Mouse (Mus musculus): ENCODE data around the gene Zfp558. TPM values are rescaled to one million over a fixed set of nuclear protein-coding genes. Genes with fewer than 3 reads are reported as not detected.
"Not testable (repeated sequence)": the region's sequence is repeated elsewhere in the genome, so short reads cannot be mapped to it uniquely, and the experiment has no call there.

Zfp558 gene
- 0.66 and 0.83 TPM in 2 replicates for polyA plus RNA-seq (2015; fragmentation: Nextera tagmentation; extraction: Ambion mirVana)

- Histone ChIP-seq H3K4me2 (no peak within 1 kb of the TSS), H3K4me1 (replicated peaks) (peaks cover 5% of the 10 kb centered on the region), H3K27me3 (no peaks in the 10 kb centered on the region), H3K36me3 (no peaks in the 10 kb centered on the region), H3K4me3 (replicated peaks) (no peak within 1 kb of the TSS), H3K27ac (no peak within 1 kb of the TSS), H3K9me3 (replicated peaks) (no peaks in the 10 kb centered on the region), H3K9ac (no peak within 1 kb of the TSS)
- ATAC-seq (ENCODE audit: low read depth) (no peak), DNase-seq (no peak)
- WGBS (ENCODE audit: insufficient replicate concordance) = 54% methylated on average over 3 of the region's 3 CpGs
Observed at GRCm38 (mm10) chr9:18478168-18478567, at the start of gene Zfp558, which contains the start of gene Mbd3l1. Gene Zfp558 (minus strand): TSS chr9:18478268. Gene Mbd3l1 (plus strand): TSS chr9:18478359.

GRCm38 (mm10) chr9:18508098-18508497 is 30.0 kb upstream of the Zfp558 start:
- Histone ChIP-seq H3K27me3 (no peaks in the 10 kb centered on the region), H3K9me3 (replicated peaks) (no peaks in the 10 kb centered on the region), H3K36me3 (no peaks in the 10 kb centered on the region), H3K4me1 (replicated peaks) (no peaks in the 10 kb centered on the region), H3K9ac (no peak overlapping the region), H3K4me2 (no peak overlapping the region), H3K27ac (no peak overlapping the region), H3K4me3 (replicated peaks) (no peak overlapping the region)
- 32% methylated on average over 2 of the region's 2 CpGs for WGBS (ENCODE audit: insufficient replicate concordance)
- no peak for ATAC-seq (ENCODE audit: low read depth)
- DNase-seq = no peak

GRCm38 (mm10) chr9:18473324-18474128 is 4.5 kb downstream of the Zfp558 start:
- no peaks in the 10 kb centered on the region for H3K9me3 ChIP-seq (replicated peaks)
- H3K4me3 ChIP-seq (replicated peaks) = peak overlapping the region; percentile 66
- H3K27ac ChIP-seq = peak overlapping the region; percentile 61
- DNase-seq (peak; percentile 54), ATAC-seq (ENCODE audit: low read depth) (peak; percentile 91)
- no peaks in the 10 kb centered on the region for H3K36me3 ChIP-seq
- WGBS (ENCODE audit: insufficient replicate concordance) = 3% methylated on average over 39 of the region's 39 CpGs
- H3K27me3 ChIP-seq = no peaks in the 10 kb centered on the region
- H3K4me2 ChIP-seq = peak overlapping the region; percentile 74
- H3K4me1 ChIP-seq (replicated peaks) = peaks cover 11% of the 10 kb centered on the region
- H3K9ac ChIP-seq = peak overlapping the region; percentile 63

- ATAC-seq (ENCODE audit: low read depth) (no peak), DNase-seq (no peak)
- Histone ChIP-seq H3K9me3 (replicated peaks) (no peaks in the 10 kb centered on the region; the same call in 1 of the 2 replicates), H3K4me2 (no peak overlapping the region), H3K9ac (no peak overlapping the region), H3K36me3 (no peaks in the 10 kb centered on the region), H3K27me3 (no peaks in the 10 kb centered on the region), H3K4me3 (replicated peaks) (no peak overlapping the region), H3K27ac (no peak overlapping the region), H3K4me1 (replicated peaks) (peaks cover 4% of the 10 kb centered on the region)
- WGBS (ENCODE audit: insufficient replicate concordance) = 65% methylated on average over 3 of the region's 3 CpGs
Observed at GRCm38 (mm10) chr9:18468005-18468404, 10.1 kb downstream of the Zfp558 start.

GRCm38 (mm10) chr9:18467350-18467749 is 10.7 kb downstream of the Zfp558 start:
- no peaks in the 10 kb centered on the region; the same call in 1 of the 2 replicates for H3K9me3 ChIP-seq (replicated peaks)
- ATAC-seq (ENCODE audit: low read depth) (no peak), DNase-seq (no peak)
- no peak overlapping the region for H3K27ac ChIP-seq
- WGBS (ENCODE audit: insufficient replicate concordance) = 56% methylated on average over 3 of the region's 3 CpGs
- H3K4me2 ChIP-seq = no peak overlapping the region
- no peak overlapping the region for H3K9ac ChIP-seq
- no peaks in the 10 kb centered on the region for H3K36me3 ChIP-seq
- H3K4me1 ChIP-seq (replicated peaks) = no peaks in the 10 kb centered on the region
- H3K27me3 ChIP-seq = no peaks in the 10 kb centered on the region
- no peak overlapping the region for H3K4me3 ChIP-seq (replicated peaks)

- Histone ChIP-seq H3K27me3 (no peaks in the 10 kb centered on the region), H3K9me3 (replicated peaks) (no peaks in the 10 kb centered on the region), H3K4me3 (replicated peaks) (no peak overlapping the region), H3K4me1 (replicated peaks) (no peaks in the 10 kb centered on the region), H3K9ac (no peak overlapping the region), H3K27ac (no peak overlapping the region), H3K36me3 (peaks cover 6% of the 10 kb centered on the region; the same call in 1 of the 2 replicates), H3K4me2 (no peak overlapping the region)
- 66% methylated on average over 4 of the region's 4 CpGs for WGBS (ENCODE audit: insufficient replicate concordance)
- DNase-seq = no peak
- no peak for ATAC-seq (ENCODE audit: low read depth)
Observed at GRCm38 (mm10) chr9:18456520-18456919, 21.5 kb downstream of the Zfp558 start.

- Histone ChIP-seq H3K4me1 (replicated peaks) (no peaks in the 10 kb centered on the region), H3K27me3 (no peaks in the 10 kb centered on the region), H3K36me3 (no peaks in the 10 kb centered on the region), H3K9me3 (replicated peaks) (no peaks in the 10 kb centered on the region), H3K9ac (no peak overlapping the region), H3K27ac (no peak overlapping the region), H3K4me2 (no peak overlapping the region), H3K4me3 (replicated peaks) (no peak overlapping the region)
- 60% methylated on average over 10 of the region's 10 CpGs for WGBS (ENCODE audit: insufficient replicate concordance)
- ATAC-seq (ENCODE audit: low read depth) (no peak), DNase-seq (no peak)
Observed at GRCm38 (mm10) chr9:18431687-18432086, 46.4 kb downstream of the Zfp558 start.

GRCm38 (mm10) chr9:18430354-18430753 is 47.7 kb downstream of the Zfp558 start, which contains the start of gene Mbd3l2:
Gene Mbd3l2 (plus strand): TSS chr9:18430654.
- no peaks in the 10 kb centered on the region for H3K9me3 ChIP-seq (replicated peaks)
- H3K27ac ChIP-seq = no peak within 1 kb of the TSS
- no peak within 1 kb of the TSS for H3K4me2 ChIP-seq
- H3K9ac ChIP-seq = no peak within 1 kb of the TSS
- H3K36me3 ChIP-seq = no peaks in the 10 kb centered on the region
- ATAC-seq (ENCODE audit: low read depth) = no peak
- no peaks in the 10 kb centered on the region for H3K4me1 ChIP-seq (replicated peaks)
- DNase-seq = no peak
- H3K27me3 ChIP-seq = no peaks in the 10 kb centered on the region
- no peak within 1 kb of the TSS for H3K4me3 ChIP-seq (replicated peaks)

- 54% methylated on average over 4 of the region's 4 CpGs for WGBS (ENCODE audit: insufficient replicate concordance)
- H3K9me3 ChIP-seq (replicated peaks); DNase-seq; H3K27ac ChIP-seq; H3K4me1 ChIP-seq (replicated peaks); H3K36me3 ChIP-seq; ATAC-seq (ENCODE audit: low read depth); H3K4me2 ChIP-seq; H3K9ac ChIP-seq; H3K4me3 ChIP-seq (replicated peaks); H3K27me3 ChIP-seq: not testable (repeated sequence)
Observed at GRCm38 (mm10) chr9:18412371-18412770, 65.7 kb downstream of the Zfp558 start.

Small RNA genes within 50 kb of the gene (microRNA-seq; reads per million reads assigned to microRNA genes)
- gene Gm22854 = not detected

Other genes with a start within 250 kb of the Zfp558 start
- gene Chordc1, start 186.1 kb downstream of the Zfp558 start, polyA plus RNA-seq (2015; fragmentation: Nextera tagmentation; extraction: Ambion mirVana) = 62.1 and 71.2 TPM in 2 replicates
- 0.51 and 0.60 TPM in 2 replicates for gene Naalad2, start 75.3 kb downstream of the Zfp558 start, polyA plus RNA-seq (2015; fragmentation: Nextera tagmentation; extraction: Ambion mirVana)
- gene Ubtfl1, start 73.8 kb downstream of the Zfp558 start, polyA plus RNA-seq (2015; fragmentation: Nextera tagmentation; extraction: Ambion mirVana) = not detected in 2 replicates
- gene Mbd3l2, start 47.6 kb downstream of the Zfp558 start, polyA plus RNA-seq (2015; fragmentation: Nextera tagmentation; extraction: Ambion mirVana) = not detected in 2 replicates
- not detected in 2 replicates for gene Mbd3l1, start 91 bp upstream of the Zfp558 start, polyA plus RNA-seq (2015; fragmentation: Nextera tagmentation; extraction: Ambion mirVana)
- 0.05 and 0.33 TPM in 2 replicates for gene Muc16, start 196.3 kb upstream of the Zfp558 start, polyA plus RNA-seq (2015; fragmentation: Nextera tagmentation; extraction: Ambion mirVana)

Data from liver, embryonic 13.5 days (tissue).